Mouse (Mus musculus) liver, adult 2 months (tissue): ENCODE results near the gene Meioc. TPM values are rescaled to one million over a fixed set of nuclear protein-coding genes. Genes with fewer than 3 reads are reported as not detected.
"Not testable (repeated sequence)": the region's sequence is repeated elsewhere in the genome, so short reads cannot be mapped to it uniquely, and the experiment has no call there.

ENCODE experiments used
- DNase-seq: peaks from one replicate; pipeline ENCODE4 v3.0.0-alpha.2; 2011; ENCODE audit warnings: low read depth, low spot score; ENCODE audit errors: extremely low read depth
- H3K27ac ChIP-seq: fragments of 200-500 bp; replicated peaks from 2 replicates; pipeline ENCODE4 v1.5.1; 2012; ENCODE audit warnings: low read depth, mild to moderate bottlenecking, control low read depth, inconsistent platforms, low read length; ENCODE audit not compliant: insufficient read depth
- H3K27me3 ChIP-seq: fragments of 200-500 bp; 2 replicates; pipeline ENCODE4 v1.6.1; 2012; ENCODE audit warnings: mild to moderate bottlenecking, moderate library complexity, low read length, inconsistent platforms; ENCODE audit not compliant: control insufficient read depth, insufficient read depth
- H3K36me3 ChIP-seq: fragments of 200-500 bp; 2 replicates; pipeline ENCODE4 v1.6.1; 2012; ENCODE audit warnings: low read length, inconsistent platforms; ENCODE audit not compliant: control insufficient read depth, insufficient read depth
- H3K4me1 ChIP-seq: fragments of 200-500 bp; 2 replicates; pipeline ENCODE4 v1.6.1; 2011; ENCODE audit warnings: low read length; ENCODE audit not compliant: control insufficient read depth, insufficient read depth
- H3K4me3 ChIP-seq: fragments of 200-500 bp; 2 replicates; pipeline ENCODE4 v1.5.1; 2011; ENCODE audit warnings: low read depth, mild to moderate bottlenecking, control low read depth, low read length, moderate library complexity; ENCODE audit not compliant: insufficient read depth
- H3K79me2 ChIP-seq: fragments of 200-500 bp; 2 replicates; pipeline ENCODE4 v1.6.1; 2012; ENCODE audit warnings: inconsistent platforms, mild to moderate bottlenecking, low read length, moderate library complexity; ENCODE audit not compliant: control insufficient read depth, insufficient read depth
- H3K9ac ChIP-seq: fragments of 200-500 bp; 2 replicates; pipeline ENCODE4 v1.6.1; 2012; ENCODE audit warnings: low read depth, mild to moderate bottlenecking, control low read depth, inconsistent platforms, low read length
- CTCF ChIP-seq: fragments of 200-500 bp; IDR thresholded peaks from 2 replicates; pipeline ENCODE4 v1.5.1; 2011; ENCODE audit warnings: low read depth, low read length, control low read depth
- POLR2A ChIP-seq: fragments of 200-500 bp; IDR thresholded peaks from 2 replicates; pipeline ENCODE4 v1.6.1; 2011; ENCODE audit warnings: low read length, control low read depth; ENCODE audit not compliant: insufficient read depth; ENCODE audit errors: extremely low read depth
- WGBS: fragments of 180-500 bp; shearing (Covaris S2); methylation state at CpG from one replicate; pipeline ENCODE4 v1.1.7; 2018; 5-methylcytosine and 5-hydroxymethylcytosine counted together
- polyA plus RNA-seq: library from polyadenylated mRNA; depleted of rRNA; stranded (reverse); fragments of >200 nt; gene quantifications from 2 replicates; pipeline ENCODE4 v1.2.3, GENCODE M21; 2012
- total RNA-seq: library from RNA; depleted of rRNA; stranded (reverse); fragments of >200 nt; gene quantifications from 2 replicates; pipeline ENCODE4 v1.2.3, GENCODE M21; 2014

Meioc gene
- total and polyA plus RNA-seq, 2 experiments: not detected

DNA sequence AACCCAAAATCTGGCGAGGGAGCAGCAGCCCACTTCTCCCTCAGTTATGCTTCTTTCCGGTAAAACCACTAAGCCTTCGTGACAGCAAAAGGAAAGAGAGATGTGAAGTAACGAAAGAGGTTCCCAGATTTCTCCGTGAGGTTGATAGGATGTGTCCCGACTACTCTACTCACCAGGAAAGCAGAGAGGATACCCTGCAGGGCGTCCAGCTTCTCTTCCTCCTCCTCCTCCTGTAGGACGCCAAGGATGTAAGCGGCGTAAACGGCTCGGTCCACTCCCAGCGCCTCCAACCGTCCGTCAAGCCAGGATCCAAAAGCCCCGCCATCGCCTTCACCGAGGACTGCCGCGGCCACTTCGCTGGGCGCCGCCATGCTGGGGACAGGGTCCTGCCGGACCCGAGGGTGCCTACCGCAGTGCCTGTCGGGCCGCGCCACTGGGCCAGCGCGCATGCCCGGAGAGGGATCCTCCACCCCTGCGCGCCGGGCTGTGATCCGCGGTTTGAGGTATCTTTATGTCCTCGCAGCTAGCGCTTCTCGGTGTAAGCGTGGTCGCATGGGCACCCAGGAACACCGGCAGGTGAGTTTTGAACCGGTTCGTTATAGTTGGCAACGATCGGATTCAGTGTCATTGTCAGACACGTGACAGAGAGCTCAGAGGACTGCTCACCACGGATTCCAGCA lies 34.0 kb downstream of the Meioc start, which contains the start of gene Ccdc43:
Ccdc43 (minus strand) TSS at position 445 of the 680 bp plus-strand sequence.
- under 1% methylated on average over 49 of the region's 49 CpGs for WGBS
- peak within 1 kb of the TSS; percentile 61 for H3K27ac ChIP-seq
- no peaks in the 10 kb centered on the region for H3K36me3 ChIP-seq

GRCm38 (mm10) chr11:102698018-102698476 lies 34.5 kb downstream of the Meioc start:
- WGBS: 20% methylated on average over 9 of the region's 9 CpGs

More for the DNA sequence above, 34.0 kb downstream of the Meioc start, which contains the start of gene Ccdc43:
- H3K9ac ChIP-seq: peak within 1 kb of the TSS; percentile 83
- TF ChIP-seq POLR2A (peak; percentile 82; the same call in 1 of the 2 replicates), CTCF (no peak)
- peak within 1 kb of the TSS; percentile 66 for H3K4me3 ChIP-seq
- no peaks in the 10 kb centered on the region; the same call in 1 of the 2 replicates for H3K79me2 ChIP-seq
- peak; percentile 60 for DNase-seq
- H3K4me1 ChIP-seq: 0 out of 2 replicates have a peak, but pooled peaks cover 3% of the 10 kb centered on the region
- H3K27me3 ChIP-seq: no peaks in the 10 kb centered on the region

GRCm38 (mm10) chr11:102702206-102702605 lies 38.7 kb downstream of the Meioc start:
- not testable (repeated sequence) for H3K36me3 ChIP-seq, DNase-seq, H3K27me3 ChIP-seq, H3K4me3 ChIP-seq, H3K27ac ChIP-seq, H3K79me2 ChIP-seq, H3K4me1 ChIP-seq, H3K9ac ChIP-seq
- 90% methylated on average over 6 of the region's 6 CpGs for WGBS

More at GRCm38 (mm10) chr11:102698018-102698476, 34.5 kb downstream of the Meioc start:
- Histone ChIP-seq H3K9ac (peak overlapping the region; percentile 83), H3K79me2 (no peaks in the 10 kb centered on the region; the same call in 1 of the 2 replicates), H3K27ac (peak overlapping the region; percentile 61; the same call in 1 of the 2 replicates), H3K4me1 (0 out of 2 replicates have a peak, but pooled peaks cover 3% of the 10 kb centered on the region), H3K27me3 (no peaks in the 10 kb centered on the region), H3K4me3 (peak overlapping the region; percentile 66), H3K36me3 (no peaks in the 10 kb centered on the region)
- DNase-seq: no peak
- TF ChIP-seq POLR2A: no peak
- no peak for TF ChIP-seq CTCF

- TF ChIP-seq CTCF: no peak
- Histone ChIP-seq H3K9ac (no peak overlapping the region), H3K36me3 (no peaks in the 10 kb centered on the region), H3K4me1 (no peaks in the 10 kb centered on the region), H3K79me2 (no peaks in the 10 kb centered on the region), H3K27ac (no peak overlapping the region), H3K27me3 (peaks cover 7% of the 10 kb centered on the region; the same call in 1 of the 2 replicates), H3K4me3 (no peak overlapping the region)
- 94% methylated on average over 4 of the region's 4 CpGs for WGBS
- no peak for DNase-seq
Observed at GRCm38 (mm10) chr11:102712411-102712810, 48.9 kb downstream of the Meioc start.

DNA sequence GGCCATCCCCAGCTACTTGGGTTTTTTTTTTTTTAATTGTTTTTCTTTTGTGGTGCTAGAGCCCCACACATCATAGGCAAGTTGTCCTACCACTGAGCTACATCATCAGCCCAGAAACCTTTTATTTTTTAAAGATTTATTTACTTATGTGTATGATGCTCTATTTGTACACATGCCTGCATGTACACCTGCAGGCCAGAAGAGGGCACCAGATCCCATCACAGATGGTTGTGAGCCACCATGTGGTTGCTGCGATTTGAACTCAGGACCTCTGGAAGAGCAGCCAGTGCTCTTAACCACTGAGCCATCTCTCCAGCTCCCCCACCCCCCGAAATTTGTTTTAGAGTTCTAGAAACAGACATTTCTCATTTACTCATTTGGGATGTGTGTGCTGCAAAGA lies 51.1 kb downstream of the Meioc start:
- WGBS: 78% methylated on average over 2 of the region's 2 CpGs
- H3K4me3 ChIP-seq, H3K36me3 ChIP-seq, DNase-seq, H3K79me2 ChIP-seq, H3K4me1 ChIP-seq, H3K9ac ChIP-seq, H3K27me3 ChIP-seq, H3K27ac ChIP-seq: not testable (repeated sequence)
- peak; percentile 14; the same call in 1 of the 2 replicates for TF ChIP-seq CTCF

DNA sequence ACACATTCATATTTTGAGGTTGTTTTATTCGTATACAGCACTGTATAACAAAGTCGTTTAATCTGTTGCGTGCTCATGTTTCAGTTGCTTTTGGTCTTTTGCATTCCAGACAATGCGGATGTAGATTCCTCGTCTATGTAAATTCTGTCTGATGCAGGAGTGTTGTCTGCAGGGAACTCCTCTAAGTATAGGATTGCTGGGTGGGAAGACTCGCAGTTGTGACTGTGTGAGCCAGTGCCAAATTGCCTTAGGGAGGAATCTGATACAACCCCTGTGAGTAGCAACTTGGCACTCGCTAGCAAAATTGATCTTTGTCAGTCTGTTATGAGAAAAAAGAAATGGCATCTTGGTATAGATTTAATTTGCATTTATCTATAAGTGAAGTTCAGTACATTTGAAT lies 52.6 kb downstream of the Meioc start:
- DNase-seq: no peak
- Histone ChIP-seq H3K36me3 (no peaks in the 10 kb centered on the region), H3K27me3 (peaks cover 2% of the 10 kb centered on the region; the same call in 1 of the 2 replicates), H3K4me1 (no peaks in the 10 kb centered on the region), H3K79me2 (no peaks in the 10 kb centered on the region), H3K4me3 (no peak overlapping the region), H3K27ac (no peak overlapping the region), H3K9ac (no peak overlapping the region)
- WGBS: 84% methylated on average over 7 of the region's 7 CpGs
- TF ChIP-seq POLR2A (no peak), CTCF (no peak)
